Mouse (Mus musculus) C2C12 (cell line): ENCODE data around the gene Rp9.

ENCODE experiments used
- CEBPB ChIP-seq: IDR thresholded peaks from one replicate; pipeline ENCODE4 v1.6.1; 2011; ENCODE audit warnings: low read depth, mild to moderate bottlenecking, control low read depth, moderate library complexity
- CTCF ChIP-seq: IDR thresholded peaks from one replicate; pipeline ENCODE4 v1.5.1; 2011; ENCODE audit not compliant: control insufficient read depth, insufficient read depth, insufficient read length
- FOSL1 ChIP-seq: IDR thresholded peaks from one replicate; pipeline ENCODE4 v1.8.0; 2011; ENCODE audit warnings: mild to moderate bottlenecking, low read length; ENCODE audit not compliant: poor library complexity, insufficient read depth, severe bottlenecking
- MAX ChIP-seq: IDR thresholded peaks from one replicate; pipeline ENCODE4 v1.6.1; 2011; ENCODE audit warnings: mild to moderate bottlenecking, control low read depth
- MYOD1 ChIP-seq: IDR thresholded peaks from one replicate; pipeline ENCODE4 v1.6.1; 2011; ENCODE audit warnings: low read depth; ENCODE audit not compliant: control insufficient read depth, insufficient read length
- MYOG ChIP-seq: IDR thresholded peaks from one replicate; pipeline ENCODE4 v1.6.1; 2011; ENCODE audit not compliant: control insufficient read depth, insufficient read length; ENCODE audit errors: extremely low read depth
- USF1 ChIP-seq: IDR thresholded peaks from one replicate; pipeline ENCODE4 v1.6.1; 2011; ENCODE audit warnings: low read depth, mild to moderate bottlenecking, control low read depth, moderate library complexity

GRCm38 (mm10) chr9:22515076-22515475 lies 45.5 kb upstream of the Rp9 start:
- TF ChIP-seq CTCF: no peak
- TF ChIP-seq USF1: no peak
- no peak for TF ChIP-seq MAX
- no peak for TF ChIP-seq FOSL1
- no peak for TF ChIP-seq CEBPB
- TF ChIP-seq MYOG: no peak
- no peak for TF ChIP-seq MYOD1
